Mouse (Mus musculus): ENCODE measurements around the gene Lmf1. TPM values are rescaled to one million over a fixed set of nuclear protein-coding genes. Genes with fewer than 3 reads are reported as not detected.
A peak's percentile ranks its signal among the peaks of the same experiment; 100 is the strongest.

Gene Lmf1
- polyA plus RNA-seq, 1 experiment from 2014 or later: 33.0 TPM

GRCm38 (mm10) chr17:25608821-25609505 lies 30.1 kb downstream of the Lmf1 start:
- peaks cover 33% of the 10 kb centered on the region for H3K4me1 ChIP-seq (replicated peaks)
- WGBS: 65% methylated on average over 10 of the region's 10 CpGs
- no peaks in the 10 kb centered on the region for H3K27me3 ChIP-seq
- no peak overlapping the region for H3K4me3 ChIP-seq
- H3K9me3 ChIP-seq (replicated peaks): no peaks in the 10 kb centered on the region
- no peak for ATAC-seq (replicated peaks; ENCODE audit: insufficient number of reproducible peaks, insufficient read depth, low FRiP score, low read depth)
- no peak overlapping the region for H3K4me2 ChIP-seq
- no peak overlapping the region for H3K27ac ChIP-seq
- H3K36me3 ChIP-seq: no peaks in the 10 kb centered on the region
- H3K9ac ChIP-seq: no peak overlapping the region

- 62% methylated on average over 3 of the region's 3 CpGs for WGBS
- no peak overlapping the region for H3K4me3 ChIP-seq
- no peaks in the 10 kb centered on the region for H3K9me3 ChIP-seq (replicated peaks)
- H3K36me3 ChIP-seq: no peaks in the 10 kb centered on the region
- H3K27me3 ChIP-seq: no peaks in the 10 kb centered on the region
- H3K9ac ChIP-seq: no peak overlapping the region
- peaks cover 33% of the 10 kb centered on the region for H3K4me1 ChIP-seq (replicated peaks)
- no peak overlapping the region for H3K27ac ChIP-seq
- H3K4me2 ChIP-seq: no peak overlapping the region
- ATAC-seq (replicated peaks; ENCODE audit: insufficient number of reproducible peaks, insufficient read depth, low FRiP score, low read depth): no peak
Observed at GRCm38 (mm10) chr17:25609506-25609828, 30.6 kb downstream of the Lmf1 start.

- 20% methylated on average over 9 of the region's 9 CpGs for WGBS
- Histone ChIP-seq H3K4me3 (no peak overlapping the region), H3K36me3 (no peaks in the 10 kb centered on the region), H3K9me3 (replicated peaks) (no peaks in the 10 kb centered on the region), H3K27me3 (no peaks in the 10 kb centered on the region), H3K27ac (peak overlapping the region; percentile 48; the same call in 1 of the 2 replicates), H3K4me1 (replicated peaks) (peaks cover 29% of the 10 kb centered on the region), H3K4me2 (peak overlapping the region; percentile 43), H3K9ac (no peak overlapping the region)
- ATAC-seq (replicated peaks; ENCODE audit: insufficient number of reproducible peaks, insufficient read depth, low FRiP score, low read depth): peak; percentile 41
Observed at GRCm38 (mm10) chr17:25610151-25610550, 31.3 kb downstream of the Lmf1 start.

- H3K4me3 ChIP-seq: no peak overlapping the region
- H3K4me1 ChIP-seq (replicated peaks): peaks cover 28% of the 10 kb centered on the region
- H3K27me3 ChIP-seq: no peaks in the 10 kb centered on the region
- WGBS: 80% methylated on average over 9 of the region's 9 CpGs
- H3K9me3 ChIP-seq (replicated peaks): no peaks in the 10 kb centered on the region
- no peaks in the 10 kb centered on the region; the same call in 1 of the 2 replicates for H3K36me3 ChIP-seq
- no peak for ATAC-seq (replicated peaks; ENCODE audit: insufficient number of reproducible peaks, insufficient read depth, low FRiP score, low read depth)
- H3K4me2 ChIP-seq: no peak overlapping the region
- H3K27ac ChIP-seq: no peak overlapping the region
- H3K9ac ChIP-seq: no peak overlapping the region
Observed at GRCm38 (mm10) chr17:25612537-25612936, 33.7 kb downstream of the Lmf1 start.

- Histone ChIP-seq H3K4me3 (no peak overlapping the region), H3K27ac (no peak overlapping the region), H3K9ac (no peak overlapping the region), H3K9me3 (replicated peaks) (no peaks in the 10 kb centered on the region), H3K4me1 (replicated peaks) (peaks cover 34% of the 10 kb centered on the region), H3K27me3 (no peaks in the 10 kb centered on the region), H3K4me2 (no peak overlapping the region), H3K36me3 (no peaks in the 10 kb centered on the region; the same call in 1 of the 2 replicates)
- no peak for ATAC-seq (replicated peaks; ENCODE audit: insufficient number of reproducible peaks, insufficient read depth, low FRiP score, low read depth)
- WGBS: 95% methylated on average over 6 of the region's 6 CpGs
Observed at GRCm38 (mm10) chr17:25613323-25613722, 34.4 kb downstream of the Lmf1 start.

GRCm38 (mm10) chr17:25614723-25615510 lies 36.0 kb downstream of the Lmf1 start:
- Histone ChIP-seq H3K9ac (no peak overlapping the region), H3K36me3 (no peaks in the 10 kb centered on the region; the same call in 1 of the 2 replicates), H3K27ac (no peak overlapping the region), H3K4me3 (no peak overlapping the region), H3K4me1 (replicated peaks) (peaks cover 33% of the 10 kb centered on the region), H3K4me2 (no peak overlapping the region), H3K9me3 (replicated peaks) (no peaks in the 10 kb centered on the region), H3K27me3 (no peaks in the 10 kb centered on the region)
- no peak for ATAC-seq (replicated peaks; ENCODE audit: insufficient number of reproducible peaks, insufficient read depth, low FRiP score, low read depth)
- WGBS: 92% methylated on average over 10 of the region's 10 CpGs

GRCm38 (mm10) chr17:25618508-25619056 lies 39.7 kb downstream of the Lmf1 start:
- Histone ChIP-seq H3K27ac (peak overlapping the region; percentile 67), H3K9ac (no peak overlapping the region), H3K9me3 (replicated peaks) (no peaks in the 10 kb centered on the region), H3K36me3 (no peaks in the 10 kb centered on the region; the same call in 1 of the 2 replicates), H3K4me3 (no peak overlapping the region), H3K4me1 (replicated peaks) (peaks cover 21% of the 10 kb centered on the region), H3K4me2 (peak overlapping the region; percentile 34; the same call in 1 of the 2 replicates), H3K27me3 (no peaks in the 10 kb centered on the region)
- 29% methylated on average over 16 of the region's 16 CpGs for WGBS
- peak; percentile 75; the same call in 1 of the 2 replicates for ATAC-seq (replicated peaks; ENCODE audit: insufficient number of reproducible peaks, insufficient read depth, low FRiP score, low read depth)

- H3K36me3 ChIP-seq: no peaks in the 10 kb centered on the region
- H3K27me3 ChIP-seq: no peaks in the 10 kb centered on the region
- no peak overlapping the region for H3K27ac ChIP-seq
- H3K9me3 ChIP-seq (replicated peaks): no peaks in the 10 kb centered on the region
- ATAC-seq (replicated peaks; ENCODE audit: insufficient number of reproducible peaks, insufficient read depth, low FRiP score, low read depth): no peak
- H3K9ac ChIP-seq: no peak overlapping the region
- WGBS: 82% methylated on average over 4 of the region's 4 CpGs
- peaks cover 31% of the 10 kb centered on the region for H3K4me1 ChIP-seq (replicated peaks)
- H3K4me2 ChIP-seq: no peak overlapping the region
- H3K4me3 ChIP-seq: no peak overlapping the region
Observed at GRCm38 (mm10) chr17:25623441-25623840, 44.6 kb downstream of the Lmf1 start.

GRCm38 (mm10) chr17:25623935-25624334 lies 45.0 kb downstream of the Lmf1 start:
- Histone ChIP-seq H3K27ac (no peak overlapping the region), H3K27me3 (no peaks in the 10 kb centered on the region), H3K36me3 (no peaks in the 10 kb centered on the region), H3K9me3 (replicated peaks) (no peaks in the 10 kb centered on the region), H3K4me2 (no peak overlapping the region), H3K4me3 (no peak overlapping the region), H3K9ac (no peak overlapping the region), H3K4me1 (replicated peaks) (peaks cover 26% of the 10 kb centered on the region)
- WGBS: 78% methylated on average over 11 of the region's 11 CpGs
- no peak for ATAC-seq (replicated peaks; ENCODE audit: insufficient number of reproducible peaks, insufficient read depth, low FRiP score, low read depth)

GRCm38 (mm10) chr17:25624446-25625119 lies 45.7 kb downstream of the Lmf1 start:
- no peak for ATAC-seq (replicated peaks; ENCODE audit: insufficient number of reproducible peaks, insufficient read depth, low FRiP score, low read depth)
- Histone ChIP-seq H3K27me3 (no peaks in the 10 kb centered on the region), H3K36me3 (no peaks in the 10 kb centered on the region), H3K9ac (no peak overlapping the region), H3K9me3 (replicated peaks) (no peaks in the 10 kb centered on the region), H3K27ac (no peak overlapping the region), H3K4me3 (no peak overlapping the region), H3K4me2 (no peak overlapping the region), H3K4me1 (replicated peaks) (peaks cover 20% of the 10 kb centered on the region)
- WGBS: 67% methylated on average over 13 of the region's 13 CpGs

GRCm38 (mm10) chr17:25625282-25625681 lies 46.4 kb downstream of the Lmf1 start:
- Histone ChIP-seq H3K4me1 (replicated peaks) (peaks cover 19% of the 10 kb centered on the region), H3K4me2 (no peak overlapping the region), H3K36me3 (no peaks in the 10 kb centered on the region), H3K27me3 (no peaks in the 10 kb centered on the region), H3K9me3 (replicated peaks) (no peaks in the 10 kb centered on the region), H3K4me3 (no peak overlapping the region), H3K27ac (no peak overlapping the region), H3K9ac (no peak overlapping the region)
- 81% methylated on average over 7 of the region's 7 CpGs for WGBS
- no peak for ATAC-seq (replicated peaks; ENCODE audit: insufficient number of reproducible peaks, insufficient read depth, low FRiP score, low read depth)

Data from heart, embryonic 15.5 days (tissue).